Mouse (Mus musculus): ENCODE data around the gene Nos3. TPM values are rescaled to one million over a fixed set of nuclear protein-coding genes. Genes with fewer than 3 reads are reported as not detected.
A peak's percentile ranks its signal among the peaks of the same experiment; 100 is the strongest.

Gene Nos3
- polyA plus RNA-seq, 1 experiment from 2014 or later: 9.0 TPM

DNA sequence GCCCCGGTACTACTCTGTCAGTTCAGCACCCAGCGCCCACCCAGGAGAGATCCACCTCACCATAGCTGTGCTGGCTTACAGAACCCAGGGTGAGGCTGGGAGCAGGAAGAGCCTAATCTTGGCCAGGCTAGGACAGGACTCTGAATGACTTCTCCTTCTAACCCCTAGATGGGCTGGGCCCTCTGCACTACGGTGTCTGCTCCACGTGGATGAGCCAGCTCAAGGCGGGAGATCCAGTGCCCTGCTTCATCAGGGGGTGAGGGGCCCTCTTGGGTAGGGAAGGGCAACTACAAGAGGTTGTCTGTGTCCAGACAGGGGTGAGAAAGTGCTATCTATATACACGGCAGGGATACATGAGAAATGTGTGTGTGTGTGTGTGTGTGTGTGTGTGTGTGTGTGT lies 16.9 kb downstream of the Nos3 start:
- Histone ChIP-seq H3K36me3 (no peaks in the 10 kb centered on the region), H3K27me3 (peaks cover 19% of the 10 kb centered on the region), H3K9ac (no peak overlapping the region), H3K4me1 (peaks cover 11% of the 10 kb centered on the region), H3K9me3 (replicated peaks) (no peaks in the 10 kb centered on the region), H3K4me2 (replicated peaks) (no peak overlapping the region), H3K4me3 (no peak overlapping the region), H3K27ac (no peak overlapping the region)
- 74% methylated on average over 6 of the region's 6 CpGs for WGBS
- no peak for ATAC-seq (ENCODE audit: low FRiP score)

DNA sequence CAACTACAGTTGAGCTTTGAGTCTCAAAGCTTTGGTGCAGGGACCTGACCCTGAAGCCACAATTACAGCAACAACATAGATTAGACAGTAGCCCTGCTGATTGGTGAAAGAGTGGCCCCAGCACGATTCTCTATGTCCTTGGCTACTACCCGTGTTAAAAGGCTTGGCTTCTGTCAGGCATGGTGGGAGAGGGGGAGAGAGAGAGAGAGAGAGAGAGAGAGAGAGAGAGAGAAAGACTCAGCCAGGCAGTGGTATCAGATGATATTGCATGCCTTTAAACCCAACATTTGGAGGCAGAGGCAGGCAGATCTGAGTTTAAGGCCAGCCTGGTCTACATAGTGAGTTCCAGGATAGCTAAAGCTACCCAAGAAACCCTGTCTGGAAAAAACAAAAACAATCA lies 17.4 kb downstream of the Nos3 start:
- no peaks in the 10 kb centered on the region for H3K36me3 ChIP-seq
- H3K4me2 ChIP-seq (replicated peaks): no peak overlapping the region
- 56% methylated on average over 2 of the region's 2 CpGs for WGBS
- no peak overlapping the region for H3K9ac ChIP-seq
- no peak overlapping the region for H3K4me3 ChIP-seq
- no peak overlapping the region for H3K27ac ChIP-seq
- no peak for ATAC-seq (ENCODE audit: low FRiP score)
- H3K4me1 ChIP-seq: peaks cover 14% of the 10 kb centered on the region
- H3K9me3 ChIP-seq (replicated peaks): no peaks in the 10 kb centered on the region
- peaks cover 24% of the 10 kb centered on the region for H3K27me3 ChIP-seq

GRCm38 (mm10) chr5:24383026-24383859 lies 18.6 kb downstream of the Nos3 start:
- WGBS: under 1% methylated on average over 34 of the region's 34 CpGs
- Histone ChIP-seq H3K27me3 (peaks cover 37% of the 10 kb centered on the region), H3K4me3 (peak overlapping the region; percentile 43), H3K27ac (peak overlapping the region; percentile 1; the same call in 1 of the 2 replicates), H3K9ac (peak overlapping the region; percentile 56), H3K4me2 (replicated peaks) (peak overlapping the region; percentile 63), H3K4me1 (peaks cover 26% of the 10 kb centered on the region), H3K36me3 (no peaks in the 10 kb centered on the region), H3K9me3 (replicated peaks) (no peaks in the 10 kb centered on the region)
- ATAC-seq (ENCODE audit: low FRiP score): peak; percentile 85

DNA sequence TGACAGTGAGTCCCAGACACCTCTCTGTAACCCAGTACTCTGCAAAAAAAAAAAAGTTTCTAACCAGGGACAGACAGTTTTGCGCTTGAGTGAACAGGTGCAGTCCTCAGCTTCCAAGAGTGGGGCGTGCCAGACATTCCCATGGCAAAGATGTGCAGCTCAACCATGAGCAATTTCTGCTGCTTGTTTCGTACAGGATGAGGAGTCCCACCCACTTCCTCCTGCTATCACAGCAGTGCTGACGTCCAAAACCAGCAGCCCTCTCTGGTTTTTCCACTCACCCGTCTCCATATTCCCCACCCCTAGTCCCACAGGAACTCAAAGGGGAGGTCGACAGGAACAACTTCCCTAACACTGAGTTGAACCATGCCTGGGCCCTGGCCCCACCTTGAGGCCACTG lies 19.8 kb downstream of the Nos3 start:
- Histone ChIP-seq H3K9ac (no peak overlapping the region), H3K4me1 (peaks cover 28% of the 10 kb centered on the region), H3K4me2 (replicated peaks) (no peak overlapping the region), H3K36me3 (no peaks in the 10 kb centered on the region), H3K9me3 (replicated peaks) (no peaks in the 10 kb centered on the region), H3K27me3 (peaks cover 47% of the 10 kb centered on the region), H3K27ac (no peak overlapping the region), H3K4me3 (no peak overlapping the region)
- ATAC-seq (ENCODE audit: low FRiP score): no peak
- 68% methylated on average over 6 of the region's 6 CpGs for WGBS

DNA sequence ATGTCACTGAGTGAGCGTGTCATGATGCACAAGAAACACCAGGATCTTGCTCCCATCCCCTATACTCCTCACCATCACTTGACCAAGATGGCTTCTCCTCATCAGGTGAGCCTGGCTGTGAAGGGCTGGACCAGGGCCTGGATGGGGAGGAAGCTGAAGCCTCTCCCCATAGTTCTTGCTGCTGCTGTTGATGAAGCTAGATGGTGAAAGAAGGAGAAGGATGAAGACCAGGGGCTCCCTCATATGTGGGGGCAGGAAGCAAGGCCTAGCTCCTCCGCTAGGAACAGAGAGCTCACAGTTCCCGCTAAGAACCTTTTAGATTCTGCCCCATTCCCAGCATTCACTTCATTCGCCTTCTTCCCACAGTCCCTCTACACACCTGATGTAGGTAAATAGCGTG lies 20.8 kb downstream of the Nos3 start:
- no peak overlapping the region for H3K4me3 ChIP-seq
- H3K9ac ChIP-seq: no peak overlapping the region
- no peaks in the 10 kb centered on the region for H3K36me3 ChIP-seq
- H3K27me3 ChIP-seq: peaks cover 54% of the 10 kb centered on the region
- no peak for ATAC-seq (ENCODE audit: low FRiP score)
- H3K9me3 ChIP-seq (replicated peaks): no peaks in the 10 kb centered on the region
- peaks cover 28% of the 10 kb centered on the region for H3K4me1 ChIP-seq
- H3K27ac ChIP-seq: no peak overlapping the region
- WGBS: 91% methylated on average over 5 of the region's 5 CpGs
- no peak overlapping the region for H3K4me2 ChIP-seq (replicated peaks)

- 87% methylated on average over 10 of the region's 10 CpGs for WGBS
- Histone ChIP-seq H3K9me3 (replicated peaks) (no peaks in the 10 kb centered on the region), H3K9ac (no peak overlapping the region), H3K4me3 (no peak overlapping the region), H3K27ac (no peak overlapping the region), H3K36me3 (no peaks in the 10 kb centered on the region), H3K4me2 (replicated peaks) (no peak overlapping the region), H3K27me3 (peaks cover 54% of the 10 kb centered on the region), H3K4me1 (peaks cover 28% of the 10 kb centered on the region)
- ATAC-seq (ENCODE audit: low FRiP score): no peak
Observed at GRCm38 (mm10) chr5:24385887-24386550, 21.4 kb downstream of the Nos3 start.

- H3K36me3 ChIP-seq: no peaks in the 10 kb centered on the region
- peaks cover 28% of the 10 kb centered on the region for H3K4me1 ChIP-seq
- peak overlapping the region; percentile 59 for H3K9ac ChIP-seq
- peaks cover 54% of the 10 kb centered on the region for H3K27me3 ChIP-seq
- H3K27ac ChIP-seq: no peak overlapping the region
- H3K9me3 ChIP-seq (replicated peaks): no peaks in the 10 kb centered on the region
- peak; percentile 47 for ATAC-seq (ENCODE audit: low FRiP score)
- H3K4me3 ChIP-seq: peak overlapping the region; percentile 45
- WGBS: under 1% methylated on average over 67 of the region's 73 CpGs
- H3K4me2 ChIP-seq (replicated peaks): peak overlapping the region; percentile 90
Observed at GRCm38 (mm10) chr5:24387264-24388241, 22.9 kb downstream of the Nos3 start.

DNA sequence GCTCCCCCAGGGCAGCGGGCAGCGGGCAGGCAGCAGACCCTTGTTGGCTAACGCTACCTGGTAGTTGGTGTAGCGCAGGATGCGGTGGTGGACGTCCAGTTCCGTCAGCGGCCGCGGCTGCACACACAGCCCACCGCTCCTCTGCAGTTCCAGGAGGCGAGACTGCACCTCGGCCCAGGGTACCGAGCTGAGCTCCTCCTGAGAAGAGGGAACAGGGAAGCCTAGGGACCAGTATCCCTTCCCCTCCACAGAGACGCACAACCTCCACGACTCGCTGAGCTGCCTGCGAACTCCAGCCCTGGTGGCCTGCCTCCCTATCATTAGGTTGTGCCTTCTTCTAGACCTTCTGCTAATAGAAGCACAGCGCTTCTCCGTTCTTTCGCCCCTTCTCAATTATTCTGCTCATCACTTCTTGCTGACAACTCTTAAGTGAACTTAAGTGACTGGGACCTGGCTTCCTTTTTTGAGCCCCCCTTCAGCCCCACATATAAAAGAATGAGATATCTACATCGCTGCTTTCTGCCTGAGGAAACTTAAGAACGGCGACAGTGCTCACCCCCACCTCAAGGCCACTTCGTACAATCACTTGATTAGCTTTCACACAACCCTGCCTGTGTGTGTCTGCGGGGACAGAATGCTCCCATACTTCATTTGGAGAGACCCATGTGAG lies 23.8 kb downstream of the Nos3 start:
- Histone ChIP-seq H3K9me3 (replicated peaks) (no peaks in the 10 kb centered on the region), H3K4me2 (replicated peaks) (peak overlapping the region; percentile 90), H3K36me3 (no peaks in the 10 kb centered on the region), H3K4me3 (peak overlapping the region; percentile 45), H3K9ac (peak overlapping the region; percentile 59), H3K4me1 (peaks cover 21% of the 10 kb centered on the region), H3K27ac (no peak overlapping the region), H3K27me3 (peaks cover 54% of the 10 kb centered on the region)
- 24% methylated on average over 26 of the region's 26 CpGs for WGBS
- no peak for ATAC-seq (ENCODE audit: low FRiP score)

DNA sequence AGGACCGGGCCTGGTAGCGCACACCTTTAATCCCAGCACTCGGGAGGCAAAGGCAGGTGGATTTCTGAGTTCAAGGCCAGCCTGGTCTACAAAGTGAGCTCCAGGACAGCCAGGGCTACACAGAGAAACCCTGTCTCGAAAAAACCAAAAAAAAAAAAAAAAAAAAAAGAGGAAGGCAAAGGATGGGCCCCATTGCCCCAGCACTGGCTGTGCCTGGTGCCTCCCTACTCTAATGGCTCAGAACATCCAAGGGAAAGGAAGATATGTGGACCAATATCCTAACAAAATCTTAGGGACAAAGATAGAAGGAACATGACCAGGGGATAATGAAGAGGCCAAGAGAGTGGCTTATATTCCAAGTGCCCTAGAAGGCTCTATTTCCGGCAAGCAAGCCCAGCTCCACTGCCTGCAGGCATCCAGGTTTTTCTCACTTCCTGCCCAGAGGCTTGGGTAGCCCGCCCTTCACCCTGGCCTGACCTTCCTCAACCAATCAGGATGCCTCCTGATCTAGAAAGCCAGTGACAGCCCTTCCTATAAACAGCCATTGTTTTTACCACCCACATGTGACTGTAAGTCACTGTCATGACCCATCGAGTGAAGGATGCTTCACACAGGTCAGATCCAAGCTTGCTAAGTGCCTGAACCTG lies 24.5 kb downstream of the Nos3 start:
- no peak for ATAC-seq (ENCODE audit: low FRiP score)
- Histone ChIP-seq H3K27me3 (peaks cover 54% of the 10 kb centered on the region), H3K9ac (no peak overlapping the region), H3K4me3 (no peak overlapping the region), H3K27ac (no peak overlapping the region), H3K36me3 (no peaks in the 10 kb centered on the region), H3K9me3 (replicated peaks) (no peaks in the 10 kb centered on the region), H3K4me2 (replicated peaks) (no peak overlapping the region), H3K4me1 (peaks cover 17% of the 10 kb centered on the region)
- 56% methylated on average over 7 of the region's 7 CpGs for WGBS

DNA sequence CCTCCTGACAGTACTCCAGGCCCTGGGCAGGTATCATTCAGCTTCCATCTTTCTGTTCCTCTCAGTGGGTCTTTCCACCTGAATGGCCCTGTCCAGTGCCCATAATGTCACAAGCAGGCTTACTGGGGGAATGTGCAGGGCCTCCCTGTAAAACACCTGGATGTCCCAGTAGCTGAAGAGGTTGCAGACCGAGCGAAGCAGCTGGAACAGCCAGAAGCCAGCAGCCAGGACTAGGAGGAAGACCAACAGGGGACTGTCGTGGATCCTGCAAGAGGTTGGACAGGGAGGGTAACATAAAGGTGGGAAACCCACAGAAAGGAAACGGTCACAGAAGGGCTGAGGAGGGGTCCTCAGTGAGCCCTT lies 25.0 kb downstream of the Nos3 start:
- Histone ChIP-seq H3K27ac (no peak overlapping the region), H3K9me3 (replicated peaks) (no peaks in the 10 kb centered on the region), H3K27me3 (peaks cover 51% of the 10 kb centered on the region), H3K4me2 (replicated peaks) (no peak overlapping the region), H3K4me1 (peaks cover 17% of the 10 kb centered on the region), H3K9ac (no peak overlapping the region), H3K4me3 (no peak overlapping the region), H3K36me3 (no peaks in the 10 kb centered on the region)
- WGBS: 79% methylated on average over 4 of the region's 4 CpGs
- ATAC-seq (ENCODE audit: low FRiP score): no peak

DNA sequence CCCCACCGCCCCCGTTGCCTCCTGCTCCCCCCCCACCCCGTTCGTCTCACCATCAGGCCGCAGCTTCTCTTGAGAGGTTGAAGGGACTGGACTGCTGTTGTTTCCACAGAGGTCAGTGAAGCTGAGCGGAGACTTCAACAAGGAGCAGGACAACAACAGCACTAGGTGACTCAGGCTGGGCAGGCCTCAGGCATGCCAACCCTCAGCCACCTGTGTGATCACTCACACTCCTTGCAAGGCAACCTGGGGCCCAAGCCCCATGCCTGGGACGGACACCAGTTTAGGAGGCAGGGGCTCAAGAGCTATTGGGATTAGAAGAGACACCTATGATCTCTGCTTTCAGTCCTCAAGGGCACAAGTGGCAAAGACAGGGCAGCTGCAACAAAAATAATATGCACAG lies 27.3 kb downstream of the Nos3 start, which contains the start of gene Atg9b:
Gene Atg9b, minus strand, starts transcription at position 280 of the 400 bp plus-strand sequence.
- H3K4me3 ChIP-seq: no peak within 1 kb of the TSS
- no peaks in the 10 kb centered on the region for H3K36me3 ChIP-seq
- peaks cover 16% of the 10 kb centered on the region for H3K4me1 ChIP-seq
- no peak within 1 kb of the TSS for H3K27ac ChIP-seq
- ATAC-seq (ENCODE audit: low FRiP score): no peak
- peaks cover 30% of the 10 kb centered on the region for H3K27me3 ChIP-seq
- no peak within 1 kb of the TSS for H3K9ac ChIP-seq
- 83% methylated on average over 7 of the region's 7 CpGs for WGBS
- no peak within 1 kb of the TSS for H3K4me2 ChIP-seq (replicated peaks)
- no peaks in the 10 kb centered on the region for H3K9me3 ChIP-seq (replicated peaks)

All from hindbrain, embryonic 12.5 days (tissue).